Mouse (Mus musculus) spleen, postnatal 14 days (tissue): ENCODE results near the gene Mrvi1.

Experiments
- DNase-seq, 2 experiments: peaks; one replicate each; pipeline ENCODE4 v3.0.0; 2021 to 2022; ENCODE audit warnings: low spot score in 2 of 2

Mrvi1 gene

GRCm38 (mm10) chr7:110834522-110834921 is 147.7 kb downstream of the Mrvi1 start:
- DNase-seq, result no peak

GRCm38 (mm10) chr7:110834018-110834417 is 148.2 kb downstream of the Mrvi1 start:
- no peak for DNase-seq

GRCm38 (mm10) chr7:110833024-110833423 is 149.2 kb downstream of the Mrvi1 start:
- no peak for DNase-seq

DNA sequence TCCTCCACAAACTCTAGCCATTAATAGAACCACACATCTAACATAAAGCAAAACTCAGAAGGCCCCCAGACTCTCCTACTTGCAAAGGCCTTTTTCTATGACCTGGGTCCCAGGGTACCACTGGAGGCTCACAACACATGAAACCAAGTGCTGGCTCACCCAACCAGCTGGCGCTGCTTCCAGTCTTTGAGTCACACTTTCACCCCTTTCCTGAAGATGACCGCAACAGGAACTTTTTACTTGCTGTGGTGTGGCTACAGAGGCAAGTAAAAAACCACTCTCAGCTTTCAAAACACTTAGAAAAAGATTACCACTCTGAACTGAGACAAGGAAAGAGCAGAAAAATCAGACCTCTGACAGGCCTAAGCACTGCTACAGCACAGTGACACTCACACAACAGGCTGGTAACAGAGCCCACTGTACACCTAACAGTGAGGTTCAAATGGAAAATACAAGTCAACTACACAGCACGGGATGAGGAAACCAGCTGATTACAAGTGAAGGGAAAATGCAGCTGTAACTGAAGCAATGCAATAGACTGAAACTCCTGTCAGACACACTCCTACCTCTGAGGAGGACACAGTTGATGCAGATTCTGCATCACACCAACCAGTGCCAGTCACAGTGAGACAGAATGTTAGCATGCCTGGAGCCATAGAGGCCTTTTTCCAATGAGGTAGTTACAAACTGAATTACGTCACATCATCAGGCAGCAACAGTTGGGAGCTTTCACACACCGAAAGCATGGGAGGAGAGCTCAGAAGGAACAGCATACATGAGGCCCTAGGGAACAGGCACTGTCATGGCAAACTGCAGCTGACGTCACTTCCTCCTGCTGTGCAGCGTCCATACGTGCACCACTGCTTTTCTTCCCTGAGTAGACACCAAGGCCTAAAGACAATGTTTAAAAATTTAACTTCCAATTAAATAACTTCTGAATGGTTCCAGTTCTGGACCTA is 158.0 kb downstream of the Mrvi1 start:
- no peak for DNase-seq

- DNase-seq, result no peak
Observed at GRCm38 (mm10) chr7:110823593-110823992, 158.7 kb downstream of the Mrvi1 start.

GRCm38 (mm10) chr7:110823076-110823475 is 159.2 kb downstream of the Mrvi1 start:
- DNase-seq, result no peak

- no peak for DNase-seq
Observed at GRCm38 (mm10) chr7:110822055-110822454, 160.2 kb downstream of the Mrvi1 start.

- DNase-seq, result no peak
Observed at GRCm38 (mm10) chr7:110821653-110822052, 160.6 kb downstream of the Mrvi1 start.

- no peak for DNase-seq
Observed at GRCm38 (mm10) chr7:110821068-110821467, 161.2 kb downstream of the Mrvi1 start.

GRCm38 (mm10) chr7:110818787-110819350 is 163.4 kb downstream of the Mrvi1 start:
- DNase-seq, result no peak
